Mouse (Mus musculus): Measurements from ENCODE around the gene Tmprss9. TPM values are rescaled to one million over a fixed set of nuclear protein-coding genes. Genes with fewer than 3 reads are reported as not detected.

The Tmprss9 gene
- polyA plus RNA-seq, 1 experiment from 2014 or later = 0.04 TPM

- peak overlapping the region; percentile 58 for H3K9ac ChIP-seq
- H3K27me3 ChIP-seq (replicated peaks) = no peaks in the 10 kb centered on the region
- 0 out of 2 replicates have a peak overlapping the region, but pooled peaks have one; percentile 2 for H3K4me3 ChIP-seq
- ATAC-seq = peak; percentile 57
- WGBS (ENCODE audit: insufficient replicate concordance) = 66% methylated on average over 5 of the region's 5 CpGs
- H3K36me3 ChIP-seq = peaks cover 77% of the 10 kb centered on the region
- H3K9me3 ChIP-seq (replicated peaks) = no peaks in the 10 kb centered on the region
- peak overlapping the region; percentile 82 for H3K27ac ChIP-seq
- H3K4me2 ChIP-seq = peak overlapping the region; percentile 52
- peaks cover 66% of the 10 kb centered on the region for H3K4me1 ChIP-seq
These were observed 9.3 kb upstream of the Tmprss9 start for GRCm38 (mm10) chr10:80862305-80862704.

GRCm38 (mm10) chr10:80864446-80864845 is 7.2 kb upstream of the Tmprss9 start:
- no peak for ATAC-seq

GRCm38 (mm10) chr10:80870993-80871392 is 655 bp upstream of the Tmprss9 start:
- Histone ChIP-seq H3K27ac (no peak overlapping the region), H3K4me2 (no peak overlapping the region), H3K9ac (no peak overlapping the region), H3K4me1 (peaks cover 16% of the 10 kb centered on the region; the same call in 1 of the 2 replicates), H3K4me3 (no peak overlapping the region), H3K36me3 (peaks cover 29% of the 10 kb centered on the region), H3K27me3 (replicated peaks) (peaks cover 32% of the 10 kb centered on the region), H3K9me3 (replicated peaks) (no peaks in the 10 kb centered on the region)
- no peak for ATAC-seq
- 67% methylated on average over 3 of the region's 6 CpGs for WGBS (ENCODE audit: insufficient replicate concordance)

More at GRCm38 (mm10) chr10:80864446-80864845, 7.2 kb upstream of the Tmprss9 start:
- Histone ChIP-seq H3K4me1 (peaks cover 45% of the 10 kb centered on the region), H3K4me3 (no peak overlapping the region), H3K9me3 (replicated peaks) (no peaks in the 10 kb centered on the region), H3K4me2 (no peak overlapping the region), H3K9ac (no peak overlapping the region), H3K27ac (peak overlapping the region; percentile 82; the same call in 1 of the 2 replicates), H3K36me3 (peaks cover 85% of the 10 kb centered on the region), H3K27me3 (replicated peaks) (no peaks in the 10 kb centered on the region; the same call in 1 of the 2 replicates)
- 89% methylated on average over 16 of the region's 16 CpGs for WGBS (ENCODE audit: insufficient replicate concordance)

- no peak overlapping the region for H3K4me2 ChIP-seq
- no peak overlapping the region for H3K27ac ChIP-seq
- H3K27me3 ChIP-seq (replicated peaks) = peaks cover 32% of the 10 kb centered on the region
- H3K4me3 ChIP-seq = no peak overlapping the region
- H3K36me3 ChIP-seq = no peaks in the 10 kb centered on the region
- no peak overlapping the region for H3K9ac ChIP-seq
- no peaks in the 10 kb centered on the region for H3K9me3 ChIP-seq (replicated peaks)
- WGBS (ENCODE audit: insufficient replicate concordance) = 69% methylated on average over 9 of the region's 9 CpGs
- peaks cover 38% of the 10 kb centered on the region for H3K4me1 ChIP-seq
- no peak for ATAC-seq
These were observed 2.4 kb downstream of the Tmprss9 start for GRCm38 (mm10) chr10:80874035-80874434.

DNA sequence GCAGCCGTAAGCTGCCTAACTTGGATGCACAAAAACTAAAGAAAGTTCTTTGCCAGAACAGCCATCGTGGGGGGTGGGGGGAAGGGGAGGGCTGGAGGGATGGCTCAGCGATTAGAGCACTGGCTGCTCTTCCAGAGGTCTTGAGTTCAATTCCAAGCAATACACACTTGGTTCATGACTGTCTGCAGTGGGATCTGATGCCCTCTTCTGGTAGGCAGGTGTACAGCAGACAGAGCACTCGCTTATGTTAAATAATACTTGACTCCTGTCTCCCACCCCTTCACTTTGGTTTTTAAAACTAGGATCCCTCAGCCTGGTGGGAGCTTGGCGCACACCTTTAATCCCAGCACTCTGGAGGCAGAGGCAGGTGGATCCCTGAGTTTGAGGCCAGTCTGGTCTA is 4.4 kb downstream of the Tmprss9 start:
- Histone ChIP-seq H3K4me2 (no peak overlapping the region), H3K9ac (peak overlapping the region; percentile 43; the same call in 1 of the 2 replicates), H3K27ac (peak overlapping the region; percentile 52; the same call in 1 of the 2 replicates), H3K4me1 (peaks cover 58% of the 10 kb centered on the region), H3K36me3 (no peaks in the 10 kb centered on the region), H3K9me3 (replicated peaks) (no peaks in the 10 kb centered on the region), H3K27me3 (replicated peaks) (peaks cover 29% of the 10 kb centered on the region), H3K4me3 (no peak overlapping the region)
- WGBS (ENCODE audit: insufficient replicate concordance) = 29% methylated on average over 5 of the region's 5 CpGs
- no peak for ATAC-seq

DNA sequence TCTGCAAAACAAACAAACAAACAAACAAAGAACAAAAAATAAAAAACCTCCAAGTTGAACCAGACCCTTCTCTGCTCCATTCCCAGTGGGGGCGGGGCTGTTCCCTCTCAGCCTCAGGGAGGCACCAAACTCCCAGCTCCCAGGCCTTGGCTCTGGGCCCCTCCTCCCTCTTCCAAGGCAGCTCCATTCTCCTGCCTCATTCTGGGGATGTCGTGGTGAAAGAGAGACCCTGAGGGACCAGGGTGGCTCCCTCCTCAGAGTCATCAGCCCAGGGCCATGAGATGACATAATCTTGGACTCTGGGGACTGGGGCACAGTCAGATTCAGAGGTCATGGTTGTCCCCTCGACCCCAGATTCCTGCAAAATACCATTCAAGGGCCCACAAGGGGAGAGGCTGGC is 4.9 kb downstream of the Tmprss9 start:
- Histone ChIP-seq H3K4me1 (peaks cover 59% of the 10 kb centered on the region), H3K27ac (peak overlapping the region; percentile 52), H3K9ac (peak overlapping the region; percentile 43; the same call in 1 of the 2 replicates)

GRCm38 (mm10) chr10:80880131-80880641 is 8.5 kb downstream of the Tmprss9 start:
- H3K4me2 ChIP-seq = peak overlapping the region; percentile 55
- H3K9ac ChIP-seq = peak overlapping the region; percentile 44
- H3K4me1 ChIP-seq = peaks cover 48% of the 10 kb centered on the region
- H3K4me3 ChIP-seq = no peak overlapping the region
- 3% methylated on average over 5 of the region's 5 CpGs for WGBS (ENCODE audit: insufficient replicate concordance)
- H3K27me3 ChIP-seq (replicated peaks) = peaks cover 17% of the 10 kb centered on the region; the same call in 1 of the 2 replicates
- peak; percentile 90 for ATAC-seq
- no peaks in the 10 kb centered on the region for H3K9me3 ChIP-seq (replicated peaks)
- no peaks in the 10 kb centered on the region for H3K36me3 ChIP-seq
- peak overlapping the region; percentile 87 for H3K27ac ChIP-seq

More for the DNA sequence above, 4.9 kb downstream of the Tmprss9 start:
- Histone ChIP-seq H3K4me2 (no peak overlapping the region), H3K4me3 (no peak overlapping the region), H3K27me3 (replicated peaks) (peaks cover 24% of the 10 kb centered on the region), H3K9me3 (replicated peaks) (no peaks in the 10 kb centered on the region), H3K36me3 (no peaks in the 10 kb centered on the region)
- ATAC-seq = no peak
- WGBS (ENCODE audit: insufficient replicate concordance) = 17% methylated on average over 3 of the region's 3 CpGs

- Histone ChIP-seq H3K4me2 (peak overlapping the region; percentile 55), H3K9ac (no peak overlapping the region), H3K4me1 (peaks cover 44% of the 10 kb centered on the region), H3K36me3 (no peaks in the 10 kb centered on the region), H3K27ac (peak overlapping the region; percentile 87), H3K4me3 (no peak overlapping the region), H3K9me3 (replicated peaks) (no peaks in the 10 kb centered on the region), H3K27me3 (replicated peaks) (peaks cover 24% of the 10 kb centered on the region)
- WGBS (ENCODE audit: insufficient replicate concordance) = 66% methylated on average over 2 of the region's 2 CpGs
- ATAC-seq = no peak
These were observed 9.3 kb downstream of the Tmprss9 start for GRCm38 (mm10) chr10:80880901-80881300.

DNA sequence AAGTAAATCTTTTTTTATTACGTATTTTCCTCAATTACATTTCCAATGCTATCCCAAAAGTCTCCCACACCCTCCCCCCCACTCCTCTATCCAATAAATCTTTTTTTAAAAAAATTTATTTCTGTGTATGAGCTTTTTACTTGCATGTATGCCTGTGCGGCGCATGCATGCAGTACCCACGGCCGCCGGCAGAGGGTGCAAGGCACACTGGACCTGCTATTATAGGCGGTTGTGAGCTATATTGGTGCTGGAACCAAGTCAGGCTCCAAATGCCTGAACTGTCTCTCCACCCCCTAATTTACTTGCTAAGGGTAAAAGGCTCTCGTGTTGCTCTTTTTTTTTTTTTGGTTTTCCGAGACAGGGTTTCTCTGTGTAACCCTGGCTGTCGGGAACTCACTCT is 9.7 kb downstream of the Tmprss9 start:
- H3K27me3 ChIP-seq (replicated peaks) = peaks cover 27% of the 10 kb centered on the region
- H3K4me2 ChIP-seq = no peak overlapping the region
- no peak for ATAC-seq
- H3K4me1 ChIP-seq = peaks cover 41% of the 10 kb centered on the region
- H3K9ac ChIP-seq = no peak overlapping the region
- H3K27ac ChIP-seq = no peak overlapping the region
- WGBS (ENCODE audit: insufficient replicate concordance) = 19% methylated on average over 10 of the region's 10 CpGs
- no peaks in the 10 kb centered on the region for H3K9me3 ChIP-seq (replicated peaks)
- H3K4me3 ChIP-seq = no peak overlapping the region
- H3K36me3 ChIP-seq = no peaks in the 10 kb centered on the region

DNA sequence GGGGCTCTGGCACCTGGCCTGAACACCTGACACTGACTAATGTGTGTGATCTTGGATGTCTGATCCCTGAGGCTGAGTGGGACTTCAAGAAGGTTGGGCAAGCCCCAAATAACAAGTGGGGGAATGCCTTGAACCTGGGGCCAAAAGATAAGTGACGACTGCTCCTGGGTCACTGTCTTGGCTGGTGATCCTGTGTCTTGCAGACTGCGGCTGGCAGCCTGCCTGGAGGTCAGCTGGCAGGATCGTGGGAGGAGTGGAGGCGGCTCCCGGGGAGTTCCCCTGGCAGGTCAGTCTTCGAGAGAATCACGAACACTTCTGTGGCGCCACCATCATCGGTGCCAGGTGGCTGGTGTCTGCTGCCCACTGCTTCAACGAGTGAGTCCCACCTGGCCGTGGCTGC is 15.5 kb downstream of the Tmprss9 start:
- Histone ChIP-seq H3K27ac (no peak overlapping the region), H3K4me1 (no peaks in the 10 kb centered on the region), H3K9ac (no peak overlapping the region), H3K9me3 (replicated peaks) (no peaks in the 10 kb centered on the region), H3K36me3 (no peaks in the 10 kb centered on the region), H3K4me2 (no peak overlapping the region), H3K27me3 (replicated peaks) (peaks cover 70% of the 10 kb centered on the region), H3K4me3 (no peak overlapping the region)
- ATAC-seq = no peak
- 62% methylated on average over 11 of the region's 11 CpGs for WGBS (ENCODE audit: insufficient replicate concordance)

- no peak overlapping the region for H3K4me2 ChIP-seq
- H3K4me1 ChIP-seq = peaks cover 32% of the 10 kb centered on the region
- H3K9ac ChIP-seq = no peak overlapping the region
- no peak overlapping the region for H3K4me3 ChIP-seq
- no peak overlapping the region for H3K27ac ChIP-seq
- peaks cover 11% of the 10 kb centered on the region for H3K27me3 ChIP-seq (replicated peaks)
- 81% methylated on average over 7 of the region's 7 CpGs for WGBS (ENCODE audit: insufficient replicate concordance)
- H3K36me3 ChIP-seq = peaks cover 21% of the 10 kb centered on the region
- no peak for ATAC-seq
- H3K9me3 ChIP-seq (replicated peaks) = no peaks in the 10 kb centered on the region
These were observed 23.5 kb downstream of the Tmprss9 start for GRCm38 (mm10) chr10:80895100-80895499.

DNA sequence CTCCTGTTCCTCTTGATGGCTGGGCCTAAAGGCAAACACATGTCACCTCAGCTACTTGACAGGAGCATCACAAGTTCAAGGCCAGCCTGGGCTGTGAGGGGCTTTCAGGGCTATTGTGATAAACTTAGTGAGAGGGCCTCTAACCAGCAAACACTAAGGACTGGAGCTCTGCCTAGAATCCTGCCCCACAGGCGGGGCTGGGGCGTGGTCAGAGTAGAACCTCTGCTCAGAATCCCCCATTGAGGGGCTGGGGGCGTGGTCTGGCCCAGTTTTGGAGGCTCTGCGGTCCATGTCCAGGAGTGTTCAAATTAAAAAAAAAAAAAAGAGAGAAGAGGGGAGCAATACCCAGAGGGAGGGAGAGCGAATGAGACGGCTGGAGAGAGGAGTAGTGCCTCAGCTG is 24.0 kb downstream of the Tmprss9 start:
- H3K27ac ChIP-seq = no peak overlapping the region
- ATAC-seq = no peak

More for the DNA sequence above, 24.0 kb downstream of the Tmprss9 start:
- Histone ChIP-seq H3K4me3 (no peak overlapping the region), H3K36me3 (peaks cover 21% of the 10 kb centered on the region), H3K9ac (no peak overlapping the region), H3K9me3 (replicated peaks) (no peaks in the 10 kb centered on the region), H3K4me1 (peaks cover 33% of the 10 kb centered on the region), H3K4me2 (no peak overlapping the region), H3K27me3 (replicated peaks) (peaks cover 5% of the 10 kb centered on the region)
- 67% methylated on average over 6 of the region's 6 CpGs for whole genome bisulfite sequencing (ENCODE audit: insufficient replicate concordance)
